Mouse (Mus musculus): ENCODE results near the gene Ikbip. TPM values are rescaled to one million over a fixed set of nuclear protein-coding genes. Genes with fewer than 3 reads are reported as not detected.

Gene Ikbip
- polyA plus RNA-seq, 1 experiment from 2014 or later: 51.8 TPM

- Histone ChIP-seq H3K36me3 (no peaks in the 10 kb centered on the region), H3K4me1 (no peaks in the 10 kb centered on the region), H3K9ac (no peak overlapping the region), H3K27ac (no peak overlapping the region), H3K4me2 (no peak overlapping the region), H3K9me3 (no peaks in the 10 kb centered on the region), H3K4me3 (replicated peaks) (no peak overlapping the region), H3K27me3 (replicated peaks) (no peaks in the 10 kb centered on the region)
- WGBS: 87% methylated on average over 14 of the region's 14 CpGs
- no peak for ATAC-seq (ENCODE audit: insufficient read depth, low FRiP score, low read depth)
Measured at GRCm38 (mm10) chr10:91139148-91139766, 56.5 kb downstream of the Ikbip start.

GRCm38 (mm10) chr10:91141564-91141963 lies 58.8 kb downstream of the Ikbip start:
- Histone ChIP-seq H3K27ac (no peak overlapping the region), H3K36me3 (0 out of 2 replicates have a peak, but pooled peaks cover 11% of the 10 kb centered on the region), H3K27me3 (replicated peaks) (no peaks in the 10 kb centered on the region), H3K4me3 (replicated peaks) (no peak overlapping the region), H3K4me2 (no peak overlapping the region), H3K4me1 (no peaks in the 10 kb centered on the region), H3K9me3 (no peaks in the 10 kb centered on the region), H3K9ac (no peak overlapping the region)
- WGBS: 35% methylated on average over 2 of the region's 2 CpGs
- no peak for ATAC-seq (ENCODE audit: insufficient read depth, low FRiP score, low read depth)

- H3K4me3 ChIP-seq (replicated peaks): no peak overlapping the region
- H3K27ac ChIP-seq: no peak overlapping the region
- 64% methylated on average over 10 of the region's 10 CpGs for WGBS
- H3K27me3 ChIP-seq (replicated peaks): no peaks in the 10 kb centered on the region
- H3K9me3 ChIP-seq: no peaks in the 10 kb centered on the region
- no peak for ATAC-seq (ENCODE audit: insufficient read depth, low FRiP score, low read depth)
- H3K9ac ChIP-seq: no peak overlapping the region
- H3K4me1 ChIP-seq: no peaks in the 10 kb centered on the region
- 0 out of 2 replicates have a peak, but pooled peaks cover 19% of the 10 kb centered on the region for H3K36me3 ChIP-seq
- H3K4me2 ChIP-seq: no peak overlapping the region
Measured at GRCm38 (mm10) chr10:91142654-91143191, 60.0 kb downstream of the Ikbip start.

GRCm38 (mm10) chr10:91143313-91144230 lies 60.8 kb downstream of the Ikbip start:
- no peaks in the 10 kb centered on the region for H3K4me1 ChIP-seq
- no peaks in the 10 kb centered on the region for H3K27me3 ChIP-seq (replicated peaks)
- no peak overlapping the region for H3K4me2 ChIP-seq
- H3K27ac ChIP-seq: no peak overlapping the region
- H3K4me3 ChIP-seq (replicated peaks): no peak overlapping the region
- H3K9me3 ChIP-seq: no peaks in the 10 kb centered on the region
- ATAC-seq (ENCODE audit: insufficient read depth, low FRiP score, low read depth): no peak
- H3K9ac ChIP-seq: no peak overlapping the region
- WGBS: 64% methylated on average over 18 of the region's 18 CpGs
- peaks cover 20% of the 10 kb centered on the region for H3K36me3 ChIP-seq

- WGBS: 98% methylated on average over 7 of the region's 7 CpGs
Measured at GRCm38 (mm10) chr10:91145413-91145812, 62.7 kb downstream of the Ikbip start.

More at GRCm38 (mm10) chr10:91145413-91145812, 62.7 kb downstream of the Ikbip start:
- Histone ChIP-seq H3K27ac (no peak overlapping the region), H3K9ac (no peak overlapping the region), H3K36me3 (peaks cover 33% of the 10 kb centered on the region), H3K4me1 (no peaks in the 10 kb centered on the region), H3K9me3 (no peaks in the 10 kb centered on the region), H3K4me2 (no peak overlapping the region), H3K4me3 (replicated peaks) (no peak overlapping the region), H3K27me3 (replicated peaks) (no peaks in the 10 kb centered on the region)
- ATAC-seq (ENCODE audit: insufficient read depth, low FRiP score, low read depth): no peak

Other genes starting within 250 kb of the Ikbip start
- 18.3 and 20.3 TPM in 2 replicates for gene Apaf1, start 170 bp upstream of the Ikbip start, polyA plus RNA-seq (2015; fragmentation: Nextera tagmentation; extraction: Ambion mirVana)
- 440 and 482 TPM in 2 replicates for gene Slc25a3, start 41.1 kb downstream of the Ikbip start, polyA plus RNA-seq (2015; fragmentation: Nextera tagmentation; extraction: Ambion mirVana)
- gene Tmpo, start 98.4 kb downstream of the Ikbip start, polyA plus RNA-seq (2015; fragmentation: Nextera tagmentation; extraction: Ambion mirVana): 196 and 217 TPM in 2 replicates

Data from stomach, embryonic 15.5 days (tissue).